Mouse (Mus musculus): ENCODE data around the gene H2al1e. TPM values are rescaled to one million over a fixed set of nuclear protein-coding genes. Genes with fewer than 3 reads are reported as not detected.

Gene H2al1e
- polyA plus RNA-seq, 1 experiment from 2014 or later: not detected

DNA sequence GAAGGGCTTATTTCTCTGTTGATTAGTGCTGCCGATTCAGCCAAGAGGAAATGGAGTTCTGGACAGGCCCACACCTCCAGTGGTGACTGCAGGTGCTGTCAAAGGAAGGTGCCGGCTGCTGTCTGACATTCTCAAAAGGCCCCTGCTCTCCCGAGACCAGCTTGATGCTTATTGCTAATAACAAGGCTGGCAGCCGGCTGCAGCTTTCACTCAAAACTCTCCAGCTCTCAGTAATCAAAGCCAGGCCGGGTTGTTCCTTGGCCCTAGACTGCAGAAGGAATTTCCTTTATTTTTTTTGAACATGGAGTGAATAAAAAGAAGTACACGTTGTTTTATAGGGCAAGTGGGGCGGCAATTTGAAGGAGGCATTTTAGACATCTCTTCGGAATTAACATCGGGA lies 34.0 kb downstream of the H2al1e start:
- H3K27ac ChIP-seq (ENCODE audit: low read depth, low read length): no peak overlapping the region

DNA sequence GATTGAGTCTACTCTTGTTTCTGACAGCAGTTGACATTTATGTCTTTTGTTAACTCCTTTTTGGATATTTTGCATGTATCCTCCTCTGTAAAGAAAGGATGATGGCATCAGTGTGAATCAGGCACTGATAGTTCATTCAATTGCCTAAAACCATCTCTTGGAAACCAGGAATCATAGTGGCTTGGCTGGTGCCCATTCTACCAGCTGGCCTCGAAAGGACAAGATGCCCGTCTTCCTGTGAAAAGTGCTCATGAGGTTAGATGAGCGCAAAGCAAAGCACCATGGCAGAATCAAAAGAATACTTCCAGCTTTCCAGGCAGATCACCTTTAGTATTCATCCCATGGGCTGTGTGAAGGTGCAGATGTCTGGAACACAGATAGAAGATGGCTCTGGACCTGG lies 35.0 kb downstream of the H2al1e start:
- no peak for ATAC-seq (replicated peaks; ENCODE audit: insufficient number of reproducible peaks, low FRiP score, low TSS enrichment)
- H3K4me2 ChIP-seq: no peak overlapping the region
- H3K4me3 ChIP-seq (ENCODE audit: low read depth, low read length): no peak overlapping the region
- H3K4me1 ChIP-seq (ENCODE audit: control insufficient read depth, insufficient read depth, low read length): no peaks in the 10 kb centered on the region
- no peaks in the 10 kb centered on the region for H3K27me3 ChIP-seq (ENCODE audit: control insufficient read depth, insufficient read depth, low read length)
- H3K9ac ChIP-seq (ENCODE audit: low read depth, low read length): no peak overlapping the region
- H3K9me3 ChIP-seq (replicated peaks; ENCODE audit: control insufficient read depth, low read length): no peaks in the 10 kb centered on the region
- H3K36me3 ChIP-seq (ENCODE audit: control insufficient read depth, insufficient read depth, low read length): no peaks in the 10 kb centered on the region
- no peak overlapping the region for H3K27ac ChIP-seq (ENCODE audit: low read depth, low read length)
- 83% methylated on average over 3 of the region's 3 CpGs for WGBS (ENCODE audit: insufficient replicate concordance)

More for the DNA sequence above, 34.0 kb downstream of the H2al1e start:
- 69% methylated on average over 9 of the region's 9 CpGs for WGBS (ENCODE audit: insufficient replicate concordance)
- Histone ChIP-seq H3K4me1 (ENCODE audit: control insufficient read depth, insufficient read depth, low read length) (no peaks in the 10 kb centered on the region), H3K9ac (ENCODE audit: low read depth, low read length) (no peak overlapping the region), H3K4me3 (ENCODE audit: low read depth, low read length) (no peak overlapping the region), H3K9me3 (replicated peaks; ENCODE audit: control insufficient read depth, low read length) (no peaks in the 10 kb centered on the region), H3K27me3 (ENCODE audit: control insufficient read depth, insufficient read depth, low read length) (no peaks in the 10 kb centered on the region), H3K36me3 (ENCODE audit: control insufficient read depth, insufficient read depth, low read length) (no peaks in the 10 kb centered on the region), H3K4me2 (no peak overlapping the region)
- no peak for ATAC-seq (replicated peaks; ENCODE audit: insufficient number of reproducible peaks, low FRiP score, low TSS enrichment)

DNA sequence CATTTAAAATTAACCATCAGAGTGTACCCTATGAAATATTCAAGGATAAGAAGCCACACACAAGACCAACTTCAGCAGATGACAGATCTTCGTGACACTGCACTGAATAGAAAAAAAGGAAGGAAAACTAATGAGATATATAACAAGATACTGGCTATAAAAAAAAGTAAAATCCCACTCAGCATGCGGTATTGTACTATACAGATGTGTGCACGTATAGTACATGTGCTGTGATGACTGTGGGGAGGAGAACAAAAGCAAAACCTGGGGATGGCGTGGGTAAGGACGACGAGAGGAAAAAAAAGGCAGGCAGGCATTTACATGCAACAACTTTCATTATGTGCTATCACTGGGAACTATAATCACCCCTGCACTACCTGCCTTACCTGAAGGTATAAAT lies 49.1 kb downstream of the H2al1e start:
- Histone ChIP-seq H3K4me2 (no peak overlapping the region), H3K9me3 (replicated peaks; ENCODE audit: control insufficient read depth, low read length) (no peaks in the 10 kb centered on the region), H3K4me3 (ENCODE audit: low read depth, low read length) (no peak overlapping the region), H3K36me3 (ENCODE audit: control insufficient read depth, insufficient read depth, low read length) (no peaks in the 10 kb centered on the region), H3K4me1 (ENCODE audit: control insufficient read depth, insufficient read depth, low read length) (no peaks in the 10 kb centered on the region), H3K9ac (ENCODE audit: low read depth, low read length) (no peak overlapping the region), H3K27me3 (ENCODE audit: control insufficient read depth, insufficient read depth, low read length) (peaks cover 9% of the 10 kb centered on the region), H3K27ac (ENCODE audit: low read depth, low read length) (no peak overlapping the region)
- 76% methylated on average over 6 of the region's 6 CpGs for WGBS (ENCODE audit: insufficient replicate concordance)
- no peak for ATAC-seq (replicated peaks; ENCODE audit: insufficient number of reproducible peaks, low FRiP score, low TSS enrichment)

DNA sequence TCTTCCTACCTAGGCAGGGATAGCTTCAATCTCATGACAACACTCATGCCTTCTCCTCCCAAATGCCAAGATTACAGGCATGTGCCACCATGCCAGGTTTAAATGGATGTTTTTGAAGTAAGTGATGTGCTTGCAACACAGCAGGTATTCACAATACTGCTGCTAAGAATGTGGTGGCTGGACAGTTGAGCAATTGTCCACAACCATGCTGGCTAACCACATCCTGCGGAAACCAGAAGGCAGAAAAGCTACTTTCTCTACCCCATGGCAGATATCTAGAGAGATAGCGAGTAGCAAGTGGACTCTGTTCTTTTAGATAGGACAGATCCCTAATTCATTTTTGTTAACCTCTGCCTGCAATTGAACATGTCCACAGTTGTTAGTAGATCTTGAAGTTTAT lies 49.5 kb downstream of the H2al1e start:
- ATAC-seq (replicated peaks; ENCODE audit: insufficient number of reproducible peaks, low FRiP score, low TSS enrichment): no peak
- 69% methylated on average over 2 of the region's 2 CpGs for WGBS (ENCODE audit: insufficient replicate concordance)

More for the DNA sequence above, 49.5 kb downstream of the H2al1e start:
- H3K27me3 ChIP-seq (ENCODE audit: control insufficient read depth, insufficient read depth, low read length): peaks cover 9% of the 10 kb centered on the region
- no peak overlapping the region for H3K27ac ChIP-seq (ENCODE audit: low read depth, low read length)
- H3K36me3 ChIP-seq (ENCODE audit: control insufficient read depth, insufficient read depth, low read length): no peaks in the 10 kb centered on the region
- H3K9me3 ChIP-seq (replicated peaks; ENCODE audit: control insufficient read depth, low read length): no peaks in the 10 kb centered on the region
- no peak overlapping the region for H3K4me3 ChIP-seq (ENCODE audit: low read depth, low read length)
- no peak overlapping the region for H3K4me2 ChIP-seq
- H3K4me1 ChIP-seq (ENCODE audit: control insufficient read depth, insufficient read depth, low read length): no peaks in the 10 kb centered on the region
- no peak overlapping the region for H3K9ac ChIP-seq (ENCODE audit: low read depth, low read length)

Other genes with a start within 250 kb of the H2al1e start
- not detected in 2 replicates for gene H2al1a, start 12.7 kb upstream of the H2al1e start, polyA plus RNA-seq (2014; fragmentation: Nextera tagmentation; extraction: Ambion mirVana)
- not detected in 2 replicates for gene H2al1b, start 9.5 kb upstream of the H2al1e start, polyA plus RNA-seq (2014; fragmentation: Nextera tagmentation; extraction: Ambion mirVana)
- gene H2al1c, start 6.3 kb upstream of the H2al1e start, polyA plus RNA-seq (2014; fragmentation: Nextera tagmentation; extraction: Ambion mirVana): not detected in 2 replicates
- gene H2al1d, start 3.1 kb upstream of the H2al1e start, polyA plus RNA-seq (2014; fragmentation: Nextera tagmentation; extraction: Ambion mirVana): not detected in 2 replicates
- not detected in 2 replicates for gene H2al1f, start 3.2 kb downstream of the H2al1e start, polyA plus RNA-seq (2014; fragmentation: Nextera tagmentation; extraction: Ambion mirVana)
- not detected in 2 replicates for gene H2al1g, start 6.3 kb downstream of the H2al1e start, polyA plus RNA-seq (2014; fragmentation: Nextera tagmentation; extraction: Ambion mirVana)
- gene H2al1h, start 9.6 kb downstream of the H2al1e start, polyA plus RNA-seq (2014; fragmentation: Nextera tagmentation; extraction: Ambion mirVana): not detected in 2 replicates
- not detected in 2 replicates for gene H2al1i, start 12.7 kb downstream of the H2al1e start, polyA plus RNA-seq (2014; fragmentation: Nextera tagmentation; extraction: Ambion mirVana)
- gene H2al1j, start 15.9 kb downstream of the H2al1e start, polyA plus RNA-seq (2014; fragmentation: Nextera tagmentation; extraction: Ambion mirVana): not detected in 2 replicates

Data from heart, embryonic 11.5 days (tissue).